Mouse (Mus musculus): ENCODE measurements around the gene Fhdc1. TPM values are rescaled to one million over a fixed set of nuclear protein-coding genes. Genes with fewer than 3 reads are reported as not detected.

Fhdc1 gene
- polyA plus RNA-seq, 1 experiment from 2014 or later = 17.8 TPM

- WGBS = 15% methylated on average over 4 of the region's 4 CpGs
- Histone ChIP-seq H3K4me3 (ENCODE audit: low read depth, low read length) (no peak overlapping the region), H3K27me3 (ENCODE audit: control insufficient read depth, insufficient read depth, low read length) (no peaks in the 10 kb centered on the region), H3K4me1 (replicated peaks; ENCODE audit: control insufficient read depth, insufficient read depth) (peaks cover 6% of the 10 kb centered on the region; the same call in 1 of the 2 replicates), H3K36me3 (ENCODE audit: control insufficient read depth, insufficient read depth, low read length) (no peaks in the 10 kb centered on the region), H3K4me2 (replicated peaks; ENCODE audit: low read depth) (no peak overlapping the region), H3K9me3 (ENCODE audit: control insufficient read depth, low read length) (no peaks in the 10 kb centered on the region), H3K27ac (replicated peaks) (peak overlapping the region; percentile 49; the same call in 1 of the 2 replicates), H3K9ac (ENCODE audit: low read length) (no peak overlapping the region)
- TF ChIP-seq CTCF (IDR thresholded peaks at IDR 0.05; ENCODE audit: low read depth) (no peak), EP300 (optimal IDR thresholded peaks at IDR 0.05) (no peak)
- DNase-seq (ENCODE audit: low spot score) (no peak), ATAC-seq (ENCODE audit: low FRiP score, low TSS enrichment) (peak; percentile 80)
Measured at GRCm38 (mm10) chr3:84461687-84462086, 18.5 kb downstream of the Fhdc1 start.

- Histone ChIP-seq H3K4me3 (ENCODE audit: low read depth, low read length) (no peak overlapping the region), H3K9me3 (ENCODE audit: control insufficient read depth, low read length) (no peaks in the 10 kb centered on the region), H3K27ac (replicated peaks) (peak overlapping the region; percentile 69; the same call in 1 of the 2 replicates), H3K9ac (ENCODE audit: low read length) (no peak overlapping the region), H3K27me3 (ENCODE audit: control insufficient read depth, insufficient read depth, low read length) (no peaks in the 10 kb centered on the region), H3K4me2 (replicated peaks; ENCODE audit: low read depth) (0 out of 2 replicates have a peak overlapping the region, but pooled peaks have one; percentile 21), H3K36me3 (ENCODE audit: control insufficient read depth, insufficient read depth, low read length) (no peaks in the 10 kb centered on the region), H3K4me1 (replicated peaks; ENCODE audit: control insufficient read depth, insufficient read depth) (peaks cover 6% of the 10 kb centered on the region; the same call in 1 of the 2 replicates)
- peak; percentile 74 for ATAC-seq (ENCODE audit: low FRiP score, low TSS enrichment)
- peak; percentile 51 for DNase-seq (ENCODE audit: low spot score)
- 14% methylated on average over 12 of the region's 12 CpGs for WGBS
- TF ChIP-seq EP300 (optimal IDR thresholded peaks at IDR 0.05) (no peak), CTCF (IDR thresholded peaks at IDR 0.05; ENCODE audit: low read depth) (no peak)
Measured at GRCm38 (mm10) chr3:84460952-84461351, 19.3 kb downstream of the Fhdc1 start.

- H3K36me3 ChIP-seq (ENCODE audit: control insufficient read depth, insufficient read depth, low read length) = no peaks in the 10 kb centered on the region
- no peak overlapping the region for H3K9ac ChIP-seq (ENCODE audit: low read length)
- H3K9me3 ChIP-seq (ENCODE audit: control insufficient read depth, low read length) = no peaks in the 10 kb centered on the region
- DNase-seq (ENCODE audit: low spot score) (no peak), ATAC-seq (ENCODE audit: low FRiP score, low TSS enrichment) (peak; percentile 21; the same call in 1 of the 2 replicates)
- WGBS = 29% methylated on average over 3 of the region's 3 CpGs
- H3K27me3 ChIP-seq (ENCODE audit: control insufficient read depth, insufficient read depth, low read length) = no peaks in the 10 kb centered on the region
- no peak for TF ChIP-seq EP300 (optimal IDR thresholded peaks at IDR 0.05)
- no peak for TF ChIP-seq CTCF (IDR thresholded peaks at IDR 0.05; ENCODE audit: low read depth)
- H3K4me1 ChIP-seq (replicated peaks; ENCODE audit: control insufficient read depth, insufficient read depth) = peaks cover 6% of the 10 kb centered on the region; the same call in 1 of the 2 replicates
- no peak overlapping the region for H3K4me3 ChIP-seq (ENCODE audit: low read depth, low read length)
- H3K4me2 ChIP-seq (replicated peaks; ENCODE audit: low read depth) = 0 out of 2 replicates have a peak overlapping the region, but pooled peaks have one; percentile 21
- H3K27ac ChIP-seq (replicated peaks) = peak overlapping the region; percentile 69; the same call in 1 of the 2 replicates
Measured at GRCm38 (mm10) chr3:84460499-84460898, 19.7 kb downstream of the Fhdc1 start.

GRCm38 (mm10) chr3:84455733-84456417 is 24.4 kb downstream of the Fhdc1 start:
- Histone ChIP-seq H3K36me3 (ENCODE audit: control insufficient read depth, insufficient read depth, low read length) (no peaks in the 10 kb centered on the region; the same call in 1 of the 2 replicates), H3K4me2 (replicated peaks; ENCODE audit: low read depth) (no peak overlapping the region), H3K4me3 (ENCODE audit: low read depth, low read length) (no peak overlapping the region), H3K27me3 (ENCODE audit: control insufficient read depth, insufficient read depth, low read length) (no peaks in the 10 kb centered on the region), H3K27ac (replicated peaks) (no peak overlapping the region), H3K4me1 (replicated peaks; ENCODE audit: control insufficient read depth, insufficient read depth) (peaks cover 5% of the 10 kb centered on the region; the same call in 1 of the 2 replicates), H3K9me3 (ENCODE audit: control insufficient read depth, low read length) (no peaks in the 10 kb centered on the region), H3K9ac (ENCODE audit: low read length) (no peak overlapping the region)
- DNase-seq (ENCODE audit: low spot score) (no peak), ATAC-seq (ENCODE audit: low FRiP score, low TSS enrichment) (no peak)
- 57% methylated on average over 12 of the region's 12 CpGs for WGBS
- TF ChIP-seq EP300 (optimal IDR thresholded peaks at IDR 0.05) = no peak
- TF ChIP-seq CTCF (IDR thresholded peaks at IDR 0.05; ENCODE audit: low read depth) = no peak

- H3K9me3 ChIP-seq (ENCODE audit: control insufficient read depth, low read length) = no peaks in the 10 kb centered on the region
- WGBS = 50% methylated on average over 3 of the region's 3 CpGs
- ATAC-seq (ENCODE audit: low FRiP score, low TSS enrichment) = peak; percentile 78
- no peak overlapping the region for H3K4me3 ChIP-seq (ENCODE audit: low read depth, low read length)
- no peak for TF ChIP-seq CTCF (IDR thresholded peaks at IDR 0.05; ENCODE audit: low read depth)
- TF ChIP-seq EP300 (optimal IDR thresholded peaks at IDR 0.05) = no peak
- H3K9ac ChIP-seq (ENCODE audit: low read length) = no peak overlapping the region
- peaks cover under 1% of the 10 kb centered on the region; the same call in 1 of the 2 replicates for H3K36me3 ChIP-seq (ENCODE audit: control insufficient read depth, insufficient read depth, low read length)
- H3K4me2 ChIP-seq (replicated peaks; ENCODE audit: low read depth) = no peak overlapping the region
- 0 out of 2 replicates have a peak, but pooled peaks cover 2% of the 10 kb centered on the region for H3K4me1 ChIP-seq (replicated peaks; ENCODE audit: control insufficient read depth, insufficient read depth)
- no peak overlapping the region for H3K27ac ChIP-seq (replicated peaks)
- no peak for DNase-seq (ENCODE audit: low spot score)
- no peaks in the 10 kb centered on the region for H3K27me3 ChIP-seq (ENCODE audit: control insufficient read depth, insufficient read depth, low read length)
Measured at GRCm38 (mm10) chr3:84450651-84451050, 29.6 kb downstream of the Fhdc1 start.

- peaks cover 9% of the 10 kb centered on the region; the same call in 1 of the 2 replicates for H3K36me3 ChIP-seq (ENCODE audit: control insufficient read depth, insufficient read depth, low read length)
- H3K4me1 ChIP-seq (replicated peaks; ENCODE audit: control insufficient read depth, insufficient read depth) = 0 out of 2 replicates have a peak, but pooled peaks cover 2% of the 10 kb centered on the region
- no peaks in the 10 kb centered on the region for H3K27me3 ChIP-seq (ENCODE audit: control insufficient read depth, insufficient read depth, low read length)
- ATAC-seq (ENCODE audit: low FRiP score, low TSS enrichment) (no peak), DNase-seq (ENCODE audit: low spot score) (no peak)
- no peak overlapping the region for H3K9ac ChIP-seq (ENCODE audit: low read length)
- TF ChIP-seq CTCF (IDR thresholded peaks at IDR 0.05; ENCODE audit: low read depth) = no peak
- no peak for TF ChIP-seq EP300 (optimal IDR thresholded peaks at IDR 0.05)
- WGBS = 70% methylated on average over 9 of the region's 9 CpGs
- no peak overlapping the region for H3K27ac ChIP-seq (replicated peaks)
- no peak overlapping the region for H3K4me2 ChIP-seq (replicated peaks; ENCODE audit: low read depth)
- H3K9me3 ChIP-seq (ENCODE audit: control insufficient read depth, low read length) = no peaks in the 10 kb centered on the region
- no peak overlapping the region for H3K4me3 ChIP-seq (ENCODE audit: low read depth, low read length)
Measured at GRCm38 (mm10) chr3:84449015-84449414, 31.2 kb downstream of the Fhdc1 start.

All from stomach, postnatal 0 days (tissue).